Mouse (Mus musculus) ES-E14 (cell line): Measurements from ENCODE around the gene Prpsap1.

Source experiments
- ZC3H11A ChIP-seq: IDR thresholded peaks from 2 replicates; pipeline ENCODE4 v1.6.1; 2012; ENCODE audit warnings: low read depth, mild to moderate bottlenecking, inconsistent platforms, low read length, borderline replicate concordance
- ZNF384 ChIP-seq: IDR thresholded peaks from 2 replicates; pipeline ENCODE4 v1.6.1; 2012; ENCODE audit warnings: low read depth, low read length, inconsistent platforms

DNA sequence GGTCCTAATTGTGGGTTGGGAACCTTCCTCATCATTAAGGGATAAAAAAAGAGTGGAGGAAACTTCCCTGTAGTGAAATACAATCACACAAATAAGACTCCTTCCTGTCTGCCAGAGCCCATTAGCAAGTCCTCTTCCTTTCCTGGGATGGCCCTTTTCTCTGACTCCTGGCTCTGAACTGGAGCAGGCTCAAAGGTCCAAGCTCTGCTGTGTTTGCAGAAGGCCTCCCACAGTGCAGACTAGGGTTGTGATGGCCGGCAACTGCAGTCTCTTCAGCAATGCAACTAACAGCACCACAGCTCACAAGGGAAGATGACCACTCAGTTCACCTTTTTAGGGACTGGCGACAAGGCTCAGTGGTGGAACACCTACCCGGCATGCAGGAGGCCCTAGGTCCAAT, 23.8 kb downstream of the Prpsap1 start:
- no peak for TF ChIP-seq ZC3H11A
- TF ChIP-seq ZNF384, result no peak
